Mouse (Mus musculus): ENCODE measurements at regions not wholly inside any gene's neighbourhood (a gene's known extent, or its start where the extent isn't known, plus 50 kb on each side); places are given as distances from the start of the nearest gene placed in this dataset.

DNA sequence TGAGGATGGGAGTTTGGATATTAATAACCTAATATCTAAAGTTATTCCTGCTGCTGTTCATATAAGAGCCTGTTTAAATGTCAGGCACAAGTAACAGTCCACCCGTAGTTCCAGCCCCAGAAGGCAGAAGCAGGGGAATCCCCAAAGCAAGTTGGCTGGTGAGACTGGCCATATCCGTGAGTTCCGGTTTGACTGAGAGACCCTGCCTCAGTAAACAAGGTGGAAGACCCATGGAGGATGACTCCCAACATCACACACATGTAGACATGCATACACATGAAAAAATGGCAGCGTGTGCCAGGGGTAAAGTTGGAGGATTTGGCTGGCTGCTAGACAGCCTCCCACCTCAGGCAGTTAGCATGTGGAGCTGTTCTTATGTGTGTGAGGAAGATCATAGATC is 117.1 kb downstream of the 1810010D01Rik start:
- H3K4me2 ChIP-seq (ENCODE audit: low read depth, low read length), result no peak overlapping the region
- no peak overlapping the region for H3K4me3 ChIP-seq (ENCODE audit: low read length)
- H3K9me3 ChIP-seq (ENCODE audit: control insufficient read depth, low read length), result no peaks in the 10 kb centered on the region
- H3K4me1 ChIP-seq (ENCODE audit: control insufficient read depth, insufficient read depth, low read length), result 0 out of 2 replicates have a peak, but pooled peaks cover 3% of the 10 kb centered on the region
- H3K27ac ChIP-seq (ENCODE audit: low read length), result no peak overlapping the region
- H3K27me3 ChIP-seq (replicated peaks; ENCODE audit: control insufficient read depth, insufficient read depth, low read length), result no peaks in the 10 kb centered on the region
- ATAC-seq, result no peak
- H3K9ac ChIP-seq (ENCODE audit: low read depth, low read length), result no peak overlapping the region
- 84% methylated on average over 4 of the region's 4 CpGs for WGBS
- no peaks in the 10 kb centered on the region for H3K36me3 ChIP-seq (ENCODE audit: control insufficient read depth, insufficient read depth, low read length)

DNA sequence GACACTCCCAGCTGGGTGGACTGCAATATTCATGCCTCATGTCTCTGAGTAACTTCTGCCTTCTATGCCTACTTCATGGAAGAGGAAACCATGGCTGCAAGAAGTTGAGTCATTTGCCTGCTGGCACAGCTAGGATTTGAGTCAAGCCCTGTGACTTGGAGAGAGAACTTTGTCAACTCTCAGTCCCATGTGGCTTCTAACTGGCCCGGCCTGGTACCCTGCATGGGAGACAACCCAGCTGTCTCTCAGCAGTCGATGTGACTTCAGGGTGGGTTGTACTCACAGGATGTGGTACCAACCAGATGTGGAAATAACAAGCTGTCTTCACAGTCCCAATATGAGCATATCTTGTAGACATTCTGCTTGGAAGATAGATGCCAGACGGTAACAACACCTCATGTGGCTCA is 118.6 kb downstream of the 1810010D01Rik start:
- 78% methylated on average over 3 of the region's 3 CpGs for WGBS

DNA sequence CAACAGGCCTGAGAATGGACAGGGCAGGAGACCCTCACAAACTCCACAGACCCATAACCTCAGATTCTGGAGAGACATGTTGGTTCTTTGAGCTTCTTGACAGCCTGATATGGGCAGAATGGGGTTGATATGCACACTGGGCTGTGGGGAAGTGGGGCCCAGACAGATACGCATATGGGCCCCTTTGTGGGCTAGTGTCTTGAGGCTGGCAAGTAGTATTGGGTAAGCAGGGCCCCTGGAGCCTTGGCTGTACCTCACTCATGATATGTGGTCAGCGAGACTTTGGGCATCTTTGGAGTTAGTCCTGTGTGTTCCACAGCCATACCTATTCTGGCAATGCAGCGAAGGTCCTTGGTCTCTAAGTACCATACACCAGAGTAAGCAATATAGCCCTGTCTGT is 119.3 kb downstream of the 1810010D01Rik start:
- ATAC-seq, result no peak
- Histone ChIP-seq H3K4me3 (ENCODE audit: low read length) (no peak overlapping the region), H3K9ac (ENCODE audit: low read depth, low read length) (no peak overlapping the region), H3K27ac (ENCODE audit: low read length) (no peak overlapping the region), H3K27me3 (replicated peaks; ENCODE audit: control insufficient read depth, insufficient read depth, low read length) (no peaks in the 10 kb centered on the region), H3K4me2 (ENCODE audit: low read depth, low read length) (no peak overlapping the region), H3K4me1 (ENCODE audit: control insufficient read depth, insufficient read depth, low read length) (0 out of 2 replicates have a peak, but pooled peaks cover 3% of the 10 kb centered on the region), H3K9me3 (ENCODE audit: control insufficient read depth, low read length) (no peaks in the 10 kb centered on the region), H3K36me3 (ENCODE audit: control insufficient read depth, insufficient read depth, low read length) (no peaks in the 10 kb centered on the region)
- WGBS, result 94% methylated on average over 3 of the region's 3 CpGs

More for the DNA sequence above, 118.6 kb downstream of the 1810010D01Rik start:
- Histone ChIP-seq H3K4me3 (ENCODE audit: low read length) (no peak overlapping the region), H3K9ac (ENCODE audit: low read depth, low read length) (no peak overlapping the region), H3K27me3 (replicated peaks; ENCODE audit: control insufficient read depth, insufficient read depth, low read length) (no peaks in the 10 kb centered on the region), H3K4me2 (ENCODE audit: low read depth, low read length) (no peak overlapping the region), H3K27ac (ENCODE audit: low read length) (no peak overlapping the region), H3K36me3 (ENCODE audit: control insufficient read depth, insufficient read depth, low read length) (no peaks in the 10 kb centered on the region), H3K4me1 (ENCODE audit: control insufficient read depth, insufficient read depth, low read length) (0 out of 2 replicates have a peak, but pooled peaks cover 3% of the 10 kb centered on the region), H3K9me3 (ENCODE audit: control insufficient read depth, low read length) (no peaks in the 10 kb centered on the region)
- no peak for ATAC-seq

DNA sequence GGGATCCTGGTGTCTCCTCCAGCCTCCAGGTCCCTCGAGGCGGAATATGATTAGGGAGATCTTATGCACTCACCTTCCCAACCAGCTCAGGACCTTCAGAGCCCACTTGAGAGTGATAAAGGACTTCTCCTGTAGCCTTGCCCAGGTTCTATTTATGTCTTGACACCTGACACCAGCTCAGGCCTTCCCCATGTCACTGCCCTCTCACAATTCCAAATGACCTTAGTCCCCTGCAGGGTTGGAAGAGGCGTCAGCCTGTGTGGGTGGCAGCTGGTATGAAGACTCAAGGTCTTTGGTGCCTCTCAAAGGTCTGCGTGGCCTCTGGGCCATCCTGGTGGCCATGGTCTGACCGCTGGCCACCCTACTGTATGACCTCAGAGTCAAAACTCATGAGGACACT is 120.1 kb downstream of the 1810010D01Rik start:
- Histone ChIP-seq H3K4me2 (ENCODE audit: low read depth, low read length) (no peak overlapping the region), H3K4me1 (ENCODE audit: control insufficient read depth, insufficient read depth, low read length) (peaks cover 9% of the 10 kb centered on the region; the same call in 1 of the 2 replicates), H3K27me3 (replicated peaks; ENCODE audit: control insufficient read depth, insufficient read depth, low read length) (no peaks in the 10 kb centered on the region), H3K9ac (ENCODE audit: low read depth, low read length) (no peak overlapping the region), H3K36me3 (ENCODE audit: control insufficient read depth, insufficient read depth, low read length) (no peaks in the 10 kb centered on the region), H3K27ac (ENCODE audit: low read length) (no peak overlapping the region), H3K4me3 (ENCODE audit: low read length) (no peak overlapping the region), H3K9me3 (ENCODE audit: control insufficient read depth, low read length) (no peaks in the 10 kb centered on the region)
- 76% methylated on average over 5 of the region's 5 CpGs for WGBS
- no peak for ATAC-seq

DNA sequence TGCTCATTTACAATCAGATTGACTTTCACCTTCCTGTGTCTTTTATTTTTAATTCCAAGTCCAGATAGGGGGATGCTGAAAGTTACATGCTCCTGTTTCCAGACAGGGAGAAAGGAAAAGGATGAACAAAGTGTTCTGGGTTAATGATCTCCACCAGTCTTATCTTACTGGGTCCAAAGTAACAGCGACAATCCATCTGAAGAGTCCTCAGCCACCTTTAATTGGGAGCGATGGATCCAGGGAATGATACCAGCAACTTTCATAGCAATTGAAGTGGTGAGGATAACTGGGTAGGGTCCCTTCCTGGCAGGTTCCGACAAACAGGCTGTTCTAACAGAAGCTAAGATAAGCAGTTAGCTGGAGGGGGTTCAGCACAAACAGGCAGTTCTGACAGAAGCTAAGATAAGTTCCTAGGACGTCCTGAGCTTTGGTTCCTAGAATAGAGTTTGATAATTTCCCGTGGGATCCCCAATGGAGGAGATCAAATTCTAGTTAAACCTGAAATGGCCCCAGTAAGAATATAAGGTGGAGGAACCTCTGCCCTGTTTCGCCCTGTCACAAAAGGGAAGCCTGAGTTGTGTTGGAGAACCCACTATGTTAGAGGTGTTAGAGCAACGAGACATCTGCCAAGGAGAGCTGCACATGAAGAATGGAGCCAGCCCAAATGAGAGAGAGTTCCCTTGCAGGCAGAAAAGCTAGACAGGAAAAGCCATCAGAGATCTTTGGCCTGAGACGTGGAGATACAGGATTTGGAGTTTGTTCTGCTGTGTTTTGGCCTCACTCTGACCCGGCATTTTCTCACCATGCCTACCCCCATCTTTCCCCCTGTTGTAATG is 124.8 kb downstream of the 1810010D01Rik start:
- WGBS, result 59% methylated on average over 9 of the region's 9 CpGs
- H3K27me3 ChIP-seq (replicated peaks; ENCODE audit: control insufficient read depth, insufficient read depth, low read length), result no peaks in the 10 kb centered on the region
- no peak overlapping the region for H3K9ac ChIP-seq (ENCODE audit: low read depth, low read length)
- peaks cover 12% of the 10 kb centered on the region; the same call in 1 of the 2 replicates for H3K4me1 ChIP-seq (ENCODE audit: control insufficient read depth, insufficient read depth, low read length)
- H3K4me3 ChIP-seq (ENCODE audit: low read length), result no peak overlapping the region
- no peaks in the 10 kb centered on the region for H3K36me3 ChIP-seq (ENCODE audit: control insufficient read depth, insufficient read depth, low read length)
- H3K27ac ChIP-seq (ENCODE audit: low read length), result peak overlapping the region; percentile 44; the same call in 1 of the 2 replicates
- peak; percentile 79 for ATAC-seq
- no peak overlapping the region for H3K4me2 ChIP-seq (ENCODE audit: low read depth, low read length)
- no peaks in the 10 kb centered on the region for H3K9me3 ChIP-seq (ENCODE audit: control insufficient read depth, low read length)

DNA sequence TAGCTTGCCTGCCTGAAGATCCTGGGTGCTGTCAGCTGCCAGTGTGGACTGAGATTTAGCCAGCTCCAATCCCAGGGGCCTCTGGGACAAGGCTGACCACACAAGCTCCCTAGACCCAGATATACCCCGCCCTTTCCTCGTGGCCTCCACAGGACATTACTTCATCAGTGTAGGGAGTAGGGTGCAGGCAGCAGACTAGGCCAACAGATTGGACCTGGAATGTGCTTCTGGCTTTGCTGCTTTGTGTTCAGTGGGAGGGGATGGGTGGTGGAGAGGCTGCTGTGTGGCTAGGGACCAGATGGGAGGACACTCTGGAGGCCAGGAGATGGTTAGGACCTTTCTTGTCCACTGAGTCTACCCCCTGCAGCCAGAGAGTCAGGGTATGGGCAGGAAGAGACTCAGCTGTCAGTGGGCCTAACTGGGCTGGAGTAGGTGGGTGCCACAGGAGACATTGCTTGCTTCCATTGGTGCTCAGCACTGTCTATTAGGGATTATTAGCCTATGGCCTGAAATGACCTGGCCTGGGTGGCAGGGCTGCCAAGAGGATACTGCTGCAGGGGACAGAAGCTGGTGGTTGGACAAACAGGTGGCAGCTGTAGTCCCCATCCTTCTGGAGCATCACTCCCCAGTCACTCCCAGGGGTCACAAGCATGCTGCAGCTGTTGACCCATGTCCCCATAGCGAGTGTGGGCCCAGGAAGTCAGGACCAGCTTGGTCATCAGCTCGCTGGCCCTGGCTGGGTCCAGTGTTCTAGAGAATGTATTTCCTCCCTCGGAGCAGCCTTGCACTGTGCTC is 132.5 kb upstream of the Ccnd1 start:
- 83% methylated on average over 5 of the region's 5 CpGs for WGBS
- no peak overlapping the region for H3K4me2 ChIP-seq (ENCODE audit: low read depth, low read length)
- no peaks in the 10 kb centered on the region for H3K4me1 ChIP-seq (ENCODE audit: control insufficient read depth, insufficient read depth, low read length)
- no peaks in the 10 kb centered on the region for H3K36me3 ChIP-seq (ENCODE audit: control insufficient read depth, insufficient read depth, low read length)
- H3K4me3 ChIP-seq (ENCODE audit: low read length), result no peak overlapping the region
- no peak overlapping the region for H3K27ac ChIP-seq (ENCODE audit: low read length)
- no peaks in the 10 kb centered on the region for H3K27me3 ChIP-seq (replicated peaks; ENCODE audit: control insufficient read depth, insufficient read depth, low read length)
- ATAC-seq, result no peak
- no peaks in the 10 kb centered on the region for H3K9me3 ChIP-seq (ENCODE audit: control insufficient read depth, low read length)
- H3K9ac ChIP-seq (ENCODE audit: low read depth, low read length), result no peak overlapping the region

DNA sequence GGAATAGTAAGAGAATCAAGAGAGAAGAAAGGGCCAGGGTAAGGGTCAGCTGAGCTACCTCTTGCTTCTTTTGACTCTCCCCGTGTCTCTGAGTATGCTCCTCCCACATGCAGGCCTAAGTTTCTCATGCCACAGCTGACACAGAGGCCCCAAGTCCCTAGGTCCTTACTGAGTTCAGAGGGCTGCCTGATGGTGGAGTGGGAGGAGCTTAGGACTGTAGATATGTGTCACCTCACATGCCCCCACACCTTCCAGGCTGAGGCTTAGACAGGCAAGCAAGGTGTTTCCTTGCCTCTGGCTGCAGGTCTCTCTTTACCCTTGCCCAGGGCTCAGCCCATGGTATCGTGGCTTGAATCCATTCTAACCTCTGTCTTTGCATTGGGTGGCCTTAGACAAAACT is 131.8 kb upstream of the Ccnd1 start:
- H3K4me3 ChIP-seq (ENCODE audit: low read length), result no peak overlapping the region
- no peaks in the 10 kb centered on the region for H3K4me1 ChIP-seq (ENCODE audit: control insufficient read depth, insufficient read depth, low read length)
- no peak overlapping the region for H3K27ac ChIP-seq (ENCODE audit: low read length)
- H3K9me3 ChIP-seq (ENCODE audit: control insufficient read depth, low read length), result no peaks in the 10 kb centered on the region
- no peaks in the 10 kb centered on the region for H3K36me3 ChIP-seq (ENCODE audit: control insufficient read depth, insufficient read depth, low read length)
- no peak overlapping the region for H3K9ac ChIP-seq (ENCODE audit: low read depth, low read length)
- WGBS, result 70% methylated on average over 2 of the region's 2 CpGs
- H3K27me3 ChIP-seq (replicated peaks; ENCODE audit: control insufficient read depth, insufficient read depth, low read length), result no peaks in the 10 kb centered on the region
- ATAC-seq, result peak; percentile 88
- H3K4me2 ChIP-seq (ENCODE audit: low read depth, low read length), result no peak overlapping the region

DNA sequence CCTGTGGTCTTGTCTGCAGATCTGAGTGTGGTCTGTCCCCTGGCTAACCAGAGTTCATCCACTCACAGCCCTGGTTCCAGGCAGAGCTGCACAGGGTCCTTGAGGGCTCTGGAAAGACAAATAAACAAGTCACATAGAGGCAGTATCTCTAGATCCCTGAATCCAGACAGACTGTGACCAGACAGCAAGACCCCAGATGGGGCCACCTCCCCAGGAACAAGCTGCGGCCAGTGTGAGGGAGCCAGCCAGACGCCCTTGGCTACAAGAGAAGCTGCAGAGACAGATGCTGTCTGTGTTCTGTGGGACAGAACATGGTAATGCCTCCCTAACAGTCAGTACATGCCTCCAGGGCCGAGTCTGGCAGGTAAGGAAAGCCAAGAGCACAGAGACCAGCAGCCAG is 127.6 kb upstream of the Ccnd1 start:
- no peak overlapping the region for H3K27ac ChIP-seq (ENCODE audit: low read length)
- H3K27me3 ChIP-seq (replicated peaks; ENCODE audit: control insufficient read depth, insufficient read depth, low read length), result no peaks in the 10 kb centered on the region
- no peak for ATAC-seq
- 50% methylated on average over 3 of the region's 3 CpGs for WGBS
- no peaks in the 10 kb centered on the region; the same call in 1 of the 2 replicates for H3K9me3 ChIP-seq (ENCODE audit: control insufficient read depth, low read length)
- no peaks in the 10 kb centered on the region for H3K4me1 ChIP-seq (ENCODE audit: control insufficient read depth, insufficient read depth, low read length)
- H3K36me3 ChIP-seq (ENCODE audit: control insufficient read depth, insufficient read depth, low read length), result no peaks in the 10 kb centered on the region
- no peak overlapping the region for H3K4me2 ChIP-seq (ENCODE audit: low read depth, low read length)
- no peak overlapping the region for H3K9ac ChIP-seq (ENCODE audit: low read depth, low read length)
- no peak overlapping the region for H3K4me3 ChIP-seq (ENCODE audit: low read length)

DNA sequence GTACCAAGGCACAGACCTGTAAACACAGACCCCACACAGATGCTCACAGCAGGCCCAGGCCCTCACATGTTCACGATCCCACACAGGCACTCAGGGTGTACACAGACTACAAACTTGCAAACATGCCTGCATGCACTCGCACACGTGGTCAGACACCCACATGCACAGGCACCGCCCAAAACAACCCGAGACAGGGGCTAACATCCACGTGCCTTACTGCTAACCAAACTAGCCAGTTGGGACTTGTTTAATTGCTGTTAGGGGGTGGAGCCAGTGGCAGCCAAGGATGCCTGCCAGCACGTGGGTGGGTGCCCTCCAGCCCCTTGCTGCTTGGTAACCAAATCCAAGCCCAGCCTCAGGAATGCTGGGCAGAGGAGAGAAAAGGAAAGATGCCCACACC is 116.6 kb upstream of the Ccnd1 start:
- H3K27me3 ChIP-seq (replicated peaks; ENCODE audit: control insufficient read depth, insufficient read depth, low read length), result no peaks in the 10 kb centered on the region
- 43% methylated on average over 7 of the region's 7 CpGs for WGBS
- no peak for ATAC-seq

More for the DNA sequence above, 116.6 kb upstream of the Ccnd1 start:
- no peak overlapping the region for H3K4me2 ChIP-seq (ENCODE audit: low read depth, low read length)
- H3K9ac ChIP-seq (ENCODE audit: low read depth, low read length), result no peak overlapping the region
- no peaks in the 10 kb centered on the region for H3K4me1 ChIP-seq (ENCODE audit: control insufficient read depth, insufficient read depth, low read length)
- no peak overlapping the region for H3K4me3 ChIP-seq (ENCODE audit: low read length)
- H3K27ac ChIP-seq (ENCODE audit: low read length), result no peak overlapping the region
- no peaks in the 10 kb centered on the region; the same call in 1 of the 2 replicates for H3K9me3 ChIP-seq (ENCODE audit: control insufficient read depth, low read length)
- no peaks in the 10 kb centered on the region for H3K36me3 ChIP-seq (ENCODE audit: control insufficient read depth, insufficient read depth, low read length)

Data from intestine, embryonic 16.5 days (tissue).